Mouse (Mus musculus) cortical plate, adult 2 months (tissue): ENCODE data around the gene Pi16.

Experiments used
- CTCF ChIP-seq: fragments of 200-500 bp; IDR thresholded peaks from 2 replicates; pipeline ENCODE4 v1.5.1; 2011; ENCODE audit warnings: mild to moderate bottlenecking, control low read depth, low read length; ENCODE audit not compliant: insufficient read depth; ENCODE audit errors: extremely low read depth
- POLR2A ChIP-seq: fragments of 200-500 bp; IDR thresholded peaks from 2 replicates; pipeline ENCODE4 v1.6.1; 2011; ENCODE audit warnings: mild to moderate bottlenecking, low read length, control low read depth; ENCODE audit not compliant: insufficient read depth; ENCODE audit errors: extremely low read depth

GRCm38 (mm10) chr17:29297813-29298212 is 19.7 kb upstream of the Pi16 start:
- TF ChIP-seq POLR2A = no peak
- TF ChIP-seq CTCF = no peak
